Mouse (Mus musculus) testis, adult 2 months (tissue): ENCODE data around the gene Gm10320. TPM values are rescaled to one million over a fixed set of nuclear protein-coding genes. Genes with fewer than 3 reads are reported as not detected.
A peak's percentile ranks its signal among the peaks of the same experiment; 100 is the strongest.

Source experiments
- H3K27ac ChIP-seq: fragments of 200-500 bp; 2 replicates; pipeline ENCODE4 v1.5.1; 2012; ENCODE audit warnings: low read depth, low read length; ENCODE audit not compliant: control insufficient read depth, insufficient read depth
- H3K27me3 ChIP-seq: fragments of 200-500 bp; 2 replicates; pipeline ENCODE4 v1.6.1; 2012; ENCODE audit warnings: mild to moderate bottlenecking, low read length, moderate library complexity; ENCODE audit not compliant: control insufficient read depth, insufficient read depth
- H3K36me3 ChIP-seq: fragments of 200-500 bp; 2 replicates; pipeline ENCODE4 v1.6.1; 2012; ENCODE audit warnings: mild to moderate bottlenecking, low read length; ENCODE audit not compliant: control insufficient read depth, insufficient read depth
- H3K4me1 ChIP-seq: fragments of 200-500 bp; 2 replicates; pipeline ENCODE4 v1.6.1; 2012; ENCODE audit warnings: low read length; ENCODE audit not compliant: control insufficient read depth, insufficient read depth
- H3K4me3 ChIP-seq: fragments of 200-500 bp; 2 replicates; pipeline ENCODE4 v1.5.1; 2012; ENCODE audit warnings: low read depth, mild to moderate bottlenecking, low read length, moderate library complexity, mixed read lengths; ENCODE audit not compliant: control insufficient read depth
- CTCF ChIP-seq: fragments of 200-500 bp; IDR thresholded peaks from 2 replicates; pipeline ENCODE4 v1.5.1; 2012; ENCODE audit warnings: low read depth, mild to moderate bottlenecking, inconsistent platforms, low read length, moderate library complexity; ENCODE audit not compliant: control insufficient read depth, insufficient read depth, insufficient replicate concordance
- POLR2A ChIP-seq: fragments of 200-500 bp; IDR thresholded peaks from 2 replicates; pipeline ENCODE4 v1.6.1; 2012; ENCODE audit warnings: low read depth, mild to moderate bottlenecking, inconsistent platforms, low read length, moderate library complexity; ENCODE audit not compliant: control insufficient read depth
- polyA plus RNA-seq: library from polyadenylated mRNA; depleted of rRNA; stranded (reverse); fragments of >200 nt; gene quantifications from 2 replicates; pipeline ENCODE4 v1.2.3, GENCODE M21; 2012

The Gm10320 gene
- polyA plus RNA-seq, 1 experiment, result not detected

DNA sequence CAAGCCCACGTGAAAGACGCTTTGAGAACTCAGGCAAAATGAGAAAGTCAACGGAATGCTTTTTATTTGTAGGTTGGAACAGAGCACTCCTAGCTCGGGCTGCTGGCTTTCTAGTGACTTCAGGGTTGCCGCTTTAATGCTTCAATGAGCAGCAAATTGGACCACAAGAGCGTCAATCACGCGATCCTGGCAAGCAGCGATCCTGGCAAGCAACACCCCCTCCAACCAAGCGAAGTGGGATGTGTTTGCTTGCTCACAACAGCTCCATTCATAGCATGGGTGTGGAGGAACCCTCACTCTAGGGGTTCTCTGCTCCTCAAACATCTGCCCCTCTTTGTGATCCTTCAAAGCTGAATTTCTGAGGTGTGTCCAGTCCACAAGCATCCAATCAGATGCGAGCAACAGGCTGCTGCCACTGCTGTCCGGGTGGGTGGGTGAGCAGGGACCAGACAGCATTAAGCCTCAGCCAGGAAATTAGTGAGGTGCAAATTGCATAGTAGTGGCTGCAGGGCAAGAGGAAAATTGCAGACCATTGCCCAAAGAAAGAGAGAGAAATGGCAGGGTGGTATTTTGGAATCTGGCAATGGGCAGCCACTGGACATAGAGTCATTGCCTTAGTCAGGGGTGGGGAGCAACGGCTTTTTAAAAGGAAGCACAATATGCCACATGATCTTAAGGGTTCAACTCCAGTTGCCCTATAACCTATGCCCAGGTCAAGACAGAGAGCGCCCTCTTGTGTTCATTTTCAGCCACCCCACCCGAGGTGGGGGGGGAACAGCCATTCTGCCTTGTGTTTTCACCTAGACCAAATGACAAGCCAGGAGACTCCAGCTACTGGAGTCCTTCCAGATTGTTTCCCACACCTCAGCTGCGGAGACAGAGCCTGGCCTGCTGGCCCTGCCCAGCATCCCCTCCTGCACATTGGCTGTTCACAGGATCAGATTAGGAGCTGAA, 5.4 kb upstream of the Gm10320 start:
- Histone ChIP-seq H3K27ac (no peak overlapping the region), H3K36me3 (no peaks in the 10 kb centered on the region), H3K27me3 (no peaks in the 10 kb centered on the region; the same call in 1 of the 2 replicates), H3K4me3 (no peak overlapping the region), H3K4me1 (no peaks in the 10 kb centered on the region)
- no peak for TF ChIP-seq POLR2A
- peak; percentile 54; the same call in 1 of the 2 replicates for TF ChIP-seq CTCF

- no peaks in the 10 kb centered on the region for H3K4me1 ChIP-seq
- H3K27ac ChIP-seq, result no peak overlapping the region
- H3K36me3 ChIP-seq, result no peaks in the 10 kb centered on the region
- no peaks in the 10 kb centered on the region for H3K27me3 ChIP-seq
- TF ChIP-seq POLR2A, result no peak
- no peak for TF ChIP-seq CTCF
- no peak overlapping the region for H3K4me3 ChIP-seq
These were observed 2.8 kb upstream of the Gm10320 start for GRCm38 (mm10) chr13:98494492-98495064.

DNA sequence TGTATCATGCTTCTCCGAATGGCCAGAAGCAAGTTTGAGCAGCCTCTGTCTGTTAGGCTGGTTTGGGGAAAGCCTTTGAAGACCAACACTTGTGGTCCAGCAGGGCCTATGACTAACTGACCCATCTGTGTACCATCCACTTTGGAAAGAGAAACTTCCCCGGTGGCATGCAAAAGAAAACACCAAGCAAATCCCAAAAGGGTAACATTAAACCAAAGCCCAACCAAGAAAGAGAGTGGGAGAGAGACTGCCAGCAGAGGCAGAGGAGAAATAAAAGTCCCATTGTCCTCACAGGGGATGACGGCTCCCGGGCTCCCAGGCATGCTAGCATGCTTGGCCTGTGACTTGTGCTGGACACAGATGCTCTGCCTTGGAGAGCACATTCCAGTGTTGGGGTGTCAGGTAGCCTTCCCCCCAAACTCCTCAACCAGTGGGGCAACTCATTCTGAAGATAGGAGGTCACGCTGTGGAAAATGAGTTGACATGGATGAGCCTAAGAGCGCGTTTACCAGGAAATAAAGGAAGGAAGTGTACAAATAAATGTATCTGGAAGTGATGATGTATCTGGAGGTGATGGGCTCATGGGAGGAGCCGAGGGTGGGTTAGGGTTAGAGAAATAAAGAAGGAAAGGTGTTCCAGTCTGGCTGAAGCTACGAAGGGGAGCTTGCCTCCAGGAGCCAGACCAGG, 911 bp upstream of the Gm10320 start:
- Histone ChIP-seq H3K27me3 (no peaks in the 10 kb centered on the region), H3K36me3 (no peaks in the 10 kb centered on the region), H3K27ac (no peak overlapping the region), H3K4me1 (no peaks in the 10 kb centered on the region), H3K4me3 (no peak overlapping the region)
- no peak for TF ChIP-seq CTCF
- no peak for TF ChIP-seq POLR2A

GRCm38 (mm10) chr13:98486726-98487125, 5.1 kb downstream of the Gm10320 start:
- TF ChIP-seq POLR2A (no peak), CTCF (no peak)
- Histone ChIP-seq H3K27ac (no peak overlapping the region), H3K36me3 (no peaks in the 10 kb centered on the region), H3K4me3 (no peak overlapping the region), H3K27me3 (no peaks in the 10 kb centered on the region), H3K4me1 (no peaks in the 10 kb centered on the region)

- Histone ChIP-seq H3K4me1 (no peaks in the 10 kb centered on the region), H3K4me3 (no peak overlapping the region), H3K27me3 (no peaks in the 10 kb centered on the region), H3K36me3 (no peaks in the 10 kb centered on the region), H3K27ac (no peak overlapping the region)
- TF ChIP-seq POLR2A (no peak), CTCF (no peak)
These were observed 5.6 kb downstream of the Gm10320 start for GRCm38 (mm10) chr13:98486161-98486560.

DNA sequence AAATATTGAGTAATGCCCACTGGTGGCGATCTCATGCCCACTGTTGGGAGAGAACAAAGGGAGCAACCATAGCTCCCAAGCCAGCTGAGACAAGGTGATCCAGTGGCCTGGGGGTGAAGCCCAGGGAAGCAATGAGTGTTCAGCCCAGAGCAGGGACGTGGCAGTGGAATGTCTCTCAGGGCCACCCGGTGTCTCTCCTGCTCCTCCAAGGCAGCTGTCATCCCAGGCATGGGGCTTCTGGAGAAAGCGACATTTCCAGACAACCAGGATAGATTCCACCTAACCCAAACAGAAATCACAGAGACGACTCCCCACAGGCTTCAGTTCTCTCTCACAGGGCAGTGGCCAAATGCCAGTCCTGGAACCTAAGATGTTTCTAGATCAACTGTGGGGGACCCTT, 6.4 kb downstream of the Gm10320 start:
- H3K4me1 ChIP-seq, result no peaks in the 10 kb centered on the region
- no peaks in the 10 kb centered on the region for H3K36me3 ChIP-seq
- H3K4me3 ChIP-seq, result no peak overlapping the region
- no peak overlapping the region for H3K27ac ChIP-seq
- no peaks in the 10 kb centered on the region for H3K27me3 ChIP-seq
- TF ChIP-seq POLR2A, result no peak

- Histone ChIP-seq H3K27me3 (no peaks in the 10 kb centered on the region), H3K4me3 (no peak overlapping the region), H3K4me1 (no peaks in the 10 kb centered on the region; the same call in 1 of the 2 replicates), H3K36me3 (no peaks in the 10 kb centered on the region), H3K27ac (no peak overlapping the region)
- TF ChIP-seq CTCF (no peak), POLR2A (no peak)
These were observed 13.8 kb downstream of the Gm10320 start for GRCm38 (mm10) chr13:98477991-98478390.
